Mouse (Mus musculus): ENCODE measurements at regions not wholly inside any gene's neighbourhood (a gene's known extent, or its start where the extent isn't known, plus 50 kb on each side); places are given as distances from the start of the nearest gene placed in this dataset.

GRCm38 (mm10) chr4:53303621-53304289 is 136.5 kb upstream of the Slc44a1 start:
- TF ChIP-seq CTCF (IDR thresholded peaks at IDR 0.05; ENCODE audit: insufficient read depth, low read length) = no peak
- TF ChIP-seq POLR2A (IDR thresholded peaks at IDR 0.05; ENCODE audit: borderline replicate concordance, extremely low read depth, low read depth, low read length) = no peak
